Mouse (Mus musculus): ENCODE measurements at regions not wholly inside any gene's neighbourhood (a gene's known extent, or its start where the extent isn't known, plus 50 kb on each side); places are given as distances from the start of the nearest gene placed in this dataset.

DNA sequence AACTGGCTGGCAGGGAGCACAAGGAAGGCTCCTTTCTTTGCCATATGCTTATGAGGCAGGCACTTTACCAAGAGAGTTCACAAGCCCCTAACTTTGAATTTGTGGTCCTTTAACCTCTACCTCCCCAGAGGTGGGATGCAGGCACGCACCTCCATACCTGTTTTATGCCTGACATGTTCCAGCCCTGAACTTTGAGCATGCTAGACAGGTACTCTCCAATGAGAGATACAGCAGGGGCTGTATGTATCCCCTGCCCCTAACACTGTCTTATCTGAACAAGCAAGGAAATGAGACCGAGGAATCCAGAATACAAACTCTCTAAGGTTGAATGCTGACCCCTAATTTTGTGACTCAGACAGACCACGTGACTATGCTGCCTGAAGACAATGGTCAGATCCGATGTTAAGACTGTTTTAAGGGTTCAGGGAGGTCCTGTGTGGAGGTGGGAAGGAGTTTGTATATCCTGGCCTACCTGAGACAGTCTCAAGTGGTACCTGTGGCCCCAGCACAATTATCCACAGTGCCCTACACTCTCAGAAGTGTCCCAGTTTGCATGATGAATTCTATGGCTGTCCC, 91.2 kb downstream of the Inhbb start:
- H3K4me2 ChIP-seq = no peak overlapping the region
- H3K27ac ChIP-seq = no peak overlapping the region
- 0 out of 2 replicates have a peak, but pooled peaks cover 2% of the 10 kb centered on the region for H3K27me3 ChIP-seq
- H3K4me3 ChIP-seq = no peak overlapping the region
- ATAC-seq (ENCODE audit: low FRiP score) = no peak
- peaks cover 20% of the 10 kb centered on the region for H3K4me1 ChIP-seq (replicated peaks)
- no peaks in the 10 kb centered on the region for H3K9me3 ChIP-seq
- no peak overlapping the region for H3K9ac ChIP-seq
- 74% methylated on average over 4 of the region's 4 CpGs for WGBS
- no peaks in the 10 kb centered on the region for H3K36me3 ChIP-seq

DNA sequence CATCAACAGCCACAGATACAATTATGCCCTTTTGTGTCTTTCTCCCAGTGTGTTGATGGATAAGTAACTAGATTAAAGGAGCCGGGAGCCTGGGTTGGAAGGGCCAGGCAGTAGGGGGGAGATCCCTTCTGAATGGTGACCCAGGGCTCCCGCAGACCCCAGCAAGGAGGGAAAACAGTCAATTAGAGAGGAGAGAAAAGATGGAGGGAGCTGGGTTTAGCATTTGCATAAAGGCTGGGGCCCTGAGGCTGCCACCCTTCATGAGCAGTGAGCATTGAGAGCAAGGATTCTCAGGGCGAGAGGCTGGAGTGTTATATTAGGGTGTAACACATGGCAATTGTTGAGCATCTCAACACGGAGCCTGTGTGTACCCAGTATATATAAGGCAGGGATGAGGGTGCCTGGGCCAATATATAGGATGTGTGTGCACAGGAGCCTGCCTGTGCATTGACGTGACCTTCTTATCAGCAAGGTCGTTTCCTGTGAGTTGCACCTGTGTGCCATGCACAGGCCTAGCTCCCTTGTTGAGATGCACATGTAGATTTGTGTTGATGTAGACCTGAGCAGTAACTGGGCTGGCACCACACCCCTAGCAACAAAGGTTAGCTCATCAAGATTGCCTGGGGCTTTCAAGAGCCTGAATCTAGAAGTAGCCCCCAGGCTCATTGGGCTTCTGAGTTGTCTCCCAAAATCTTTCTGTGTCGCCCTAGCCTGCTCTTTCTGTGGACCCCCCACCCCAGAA, 92.2 kb downstream of the Inhbb start:
- Histone ChIP-seq H3K36me3 (no peaks in the 10 kb centered on the region), H3K9ac (no peak overlapping the region)
- peak; percentile 37; the same call in 1 of the 2 replicates for ATAC-seq (ENCODE audit: low FRiP score)

DNA sequence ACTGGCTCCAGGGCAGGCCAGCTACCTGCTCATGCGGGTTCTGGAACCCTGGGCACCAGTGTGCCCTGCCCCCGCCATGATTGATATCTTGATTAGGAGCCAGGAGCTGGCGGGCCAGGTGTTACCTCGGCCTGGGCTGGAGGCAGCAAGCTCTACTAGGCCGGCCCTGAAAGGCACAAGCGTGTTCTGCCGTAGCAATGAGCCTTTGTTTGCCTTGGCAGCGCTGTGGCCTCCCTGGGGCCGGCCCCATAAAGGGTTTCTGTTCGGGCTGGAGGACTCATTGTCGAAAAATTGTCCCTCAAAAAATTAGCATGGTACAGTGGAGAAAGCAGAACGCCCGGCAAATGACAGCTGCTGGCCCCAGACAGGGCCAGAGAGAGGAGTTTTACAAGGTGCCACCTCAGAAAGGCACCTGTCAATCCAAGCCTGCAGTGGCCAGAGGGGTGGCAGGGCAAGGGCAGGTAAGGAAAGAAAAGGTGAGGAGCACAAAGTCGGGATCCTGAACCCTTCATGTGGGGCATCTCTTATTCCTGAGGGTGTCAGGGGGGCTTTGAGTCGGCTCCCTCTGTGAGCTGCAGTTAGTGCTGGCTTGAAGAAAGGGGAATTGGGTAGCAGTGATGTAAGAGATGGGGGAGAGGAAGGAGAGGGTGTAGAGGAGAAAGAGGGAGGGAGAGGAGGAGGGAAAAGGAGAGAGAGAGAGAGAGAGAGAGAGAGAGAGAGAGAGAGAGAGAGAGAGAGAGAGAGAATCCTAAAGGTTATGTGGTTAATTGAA, 92.9 kb downstream of the Inhbb start:
- 4% methylated on average over 15 of the region's 15 CpGs for WGBS
- no peak overlapping the region for H3K4me3 ChIP-seq
- H3K4me2 ChIP-seq = no peak overlapping the region
- H3K27ac ChIP-seq = peak overlapping the region; percentile 80
- peaks cover 7% of the 10 kb centered on the region; the same call in 1 of the 2 replicates for H3K27me3 ChIP-seq
- H3K36me3 ChIP-seq = no peaks in the 10 kb centered on the region
- ATAC-seq (ENCODE audit: low FRiP score) = peak; percentile 86
- H3K4me1 ChIP-seq (replicated peaks) = peaks cover 20% of the 10 kb centered on the region
- 0 out of 2 replicates have a peak overlapping the region, but pooled peaks have one; percentile 49 for H3K9ac ChIP-seq
- no peaks in the 10 kb centered on the region for H3K9me3 ChIP-seq

More for the DNA sequence above, 92.2 kb downstream of the Inhbb start:
- 32% methylated on average over 7 of the region's 7 CpGs for WGBS
- Histone ChIP-seq H3K9me3 (no peaks in the 10 kb centered on the region), H3K27me3 (peaks cover 5% of the 10 kb centered on the region; the same call in 1 of the 2 replicates), H3K4me1 (replicated peaks) (peaks cover 20% of the 10 kb centered on the region), H3K4me2 (no peak overlapping the region), H3K4me3 (no peak overlapping the region), H3K27ac (peak overlapping the region; percentile 80; the same call in 1 of the 2 replicates)

DNA sequence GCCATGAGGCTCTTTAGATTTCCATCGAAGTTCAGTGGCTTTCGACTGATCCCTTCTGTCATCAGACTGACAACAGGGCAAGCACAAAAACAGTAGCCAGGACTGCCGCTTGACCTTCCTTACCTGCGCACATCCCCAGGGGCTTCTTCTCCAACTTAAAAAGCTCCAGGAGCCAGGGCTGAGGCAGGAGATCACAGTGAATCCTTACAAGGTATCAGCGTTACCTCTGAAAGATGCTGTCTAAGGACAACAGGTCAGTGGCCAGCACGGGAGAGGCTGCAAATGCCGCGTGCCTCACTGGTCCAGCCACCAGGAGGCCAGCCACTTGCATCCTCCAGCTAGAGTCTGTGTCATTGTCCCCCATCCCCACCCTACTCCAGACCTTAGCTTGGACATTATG, 97.5 kb downstream of the Inhbb start:
- Histone ChIP-seq H3K4me2 (no peak overlapping the region), H3K9me3 (no peaks in the 10 kb centered on the region), H3K9ac (no peak overlapping the region), H3K4me1 (replicated peaks) (peaks cover 12% of the 10 kb centered on the region), H3K4me3 (no peak overlapping the region), H3K27ac (no peak overlapping the region), H3K27me3 (peaks cover 7% of the 10 kb centered on the region; the same call in 1 of the 2 replicates), H3K36me3 (no peaks in the 10 kb centered on the region)
- ATAC-seq (ENCODE audit: low FRiP score) = no peak
- 79% methylated on average over 8 of the region's 8 CpGs for WGBS

DNA sequence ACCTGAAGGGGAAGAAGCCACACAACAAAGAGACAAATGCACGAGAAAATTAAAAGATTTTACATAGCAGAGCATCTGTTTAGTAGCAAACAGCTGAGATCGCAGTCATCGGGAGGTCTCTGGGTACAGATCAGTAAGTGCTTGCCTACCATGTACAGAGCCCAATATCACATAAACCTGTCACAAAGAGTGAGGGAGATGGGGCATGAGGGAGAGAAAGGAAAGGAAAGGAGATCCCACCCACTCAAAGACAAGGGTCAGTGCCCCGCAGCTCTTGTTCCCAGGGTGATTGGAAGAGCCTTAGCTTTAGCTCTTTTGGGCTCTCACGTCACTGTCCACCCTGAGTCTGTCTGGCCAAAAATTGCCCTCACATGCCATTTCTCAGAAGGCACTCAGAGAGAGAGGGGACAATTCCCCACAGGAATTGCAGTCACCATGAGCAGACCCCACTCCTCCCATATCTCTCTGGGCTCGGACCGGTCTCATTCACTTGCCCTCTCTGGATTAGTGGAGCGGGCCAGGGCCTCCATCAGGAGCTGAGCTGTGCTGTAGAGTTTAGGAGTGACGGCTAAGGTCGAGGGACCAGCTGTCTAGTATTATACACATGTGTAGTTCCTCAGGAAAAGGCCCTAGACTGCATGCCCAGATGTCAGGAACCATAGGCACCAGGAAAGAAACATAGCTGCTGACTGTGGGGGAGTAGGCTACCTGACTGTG, 99.6 kb downstream of the Inhbb start:
- Histone ChIP-seq H3K4me3 (no peak overlapping the region), H3K36me3 (no peaks in the 10 kb centered on the region), H3K4me2 (no peak overlapping the region), H3K27me3 (peaks cover 6% of the 10 kb centered on the region; the same call in 1 of the 2 replicates), H3K4me1 (replicated peaks) (no peaks in the 10 kb centered on the region), H3K9ac (no peak overlapping the region), H3K27ac (no peak overlapping the region), H3K9me3 (no peaks in the 10 kb centered on the region)
- no peak for ATAC-seq (ENCODE audit: low FRiP score)
- 83% methylated on average over 10 of the region's 10 CpGs for WGBS

- Histone ChIP-seq H3K27ac (no peak overlapping the region), H3K4me3 (no peak overlapping the region), H3K9me3 (no peaks in the 10 kb centered on the region), H3K4me2 (no peak overlapping the region), H3K36me3 (no peaks in the 10 kb centered on the region), H3K27me3 (peaks cover 4% of the 10 kb centered on the region; the same call in 1 of the 2 replicates), H3K4me1 (replicated peaks) (no peaks in the 10 kb centered on the region), H3K9ac (no peak overlapping the region)
- ATAC-seq (ENCODE audit: low FRiP score) = no peak
- WGBS = 90% methylated on average over 8 of the region's 8 CpGs
Observed at GRCm38 (mm10) chr1:119321799-119322198, 100.2 kb downstream of the Inhbb start.

- no peak overlapping the region for H3K27ac ChIP-seq
- no peaks in the 10 kb centered on the region for H3K36me3 ChIP-seq
- H3K9ac ChIP-seq = no peak overlapping the region
- no peaks in the 10 kb centered on the region for H3K9me3 ChIP-seq
- H3K27me3 ChIP-seq = no peaks in the 10 kb centered on the region
- no peak for ATAC-seq (ENCODE audit: low FRiP score)
- H3K4me1 ChIP-seq (replicated peaks) = no peaks in the 10 kb centered on the region
- no peak overlapping the region for H3K4me2 ChIP-seq
- no peak overlapping the region for H3K4me3 ChIP-seq
- WGBS = 90% methylated on average over 4 of the region's 4 CpGs
Observed at GRCm38 (mm10) chr1:119317006-119317405, 105.0 kb downstream of the Inhbb start.

DNA sequence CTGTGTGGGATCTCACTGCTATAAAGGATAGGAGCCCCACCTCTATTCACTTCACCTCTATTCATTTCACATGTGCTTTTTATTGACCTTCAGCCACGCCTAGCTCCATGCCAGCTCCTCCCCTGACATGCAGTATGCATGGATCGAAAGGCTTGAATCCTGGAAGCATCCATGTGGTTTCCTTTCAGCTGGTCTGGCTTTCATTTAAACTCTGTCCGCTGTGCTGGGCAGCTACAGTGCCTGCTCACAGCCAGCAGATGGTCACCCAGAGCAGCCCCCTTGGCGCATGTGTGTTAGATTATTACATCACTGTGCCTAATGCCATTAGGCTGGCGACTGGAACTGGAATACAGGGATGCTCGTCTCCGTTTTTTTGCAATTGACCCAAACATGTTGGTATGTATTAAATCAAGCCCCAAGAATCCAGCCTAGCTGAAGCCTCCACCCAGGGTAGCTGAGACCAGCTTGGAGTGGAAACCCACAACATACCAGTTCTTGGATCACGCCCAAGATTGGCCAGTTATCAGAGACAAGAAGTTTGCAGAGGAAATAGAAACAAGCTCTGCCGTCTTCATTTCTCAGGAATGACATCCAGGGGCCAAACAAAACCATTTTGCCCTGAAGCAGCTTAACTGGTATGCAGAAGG, 113.2 kb downstream of the Inhbb start:
- Histone ChIP-seq H3K4me3 (no peak overlapping the region), H3K27me3 (peaks cover 12% of the 10 kb centered on the region; the same call in 1 of the 2 replicates), H3K9ac (no peak overlapping the region), H3K36me3 (no peaks in the 10 kb centered on the region), H3K27ac (no peak overlapping the region), H3K4me1 (replicated peaks) (peaks cover 18% of the 10 kb centered on the region), H3K9me3 (no peaks in the 10 kb centered on the region), H3K4me2 (no peak overlapping the region)
- no peak for ATAC-seq (ENCODE audit: low FRiP score)
- 72% methylated on average over 9 of the region's 9 CpGs for WGBS

DNA sequence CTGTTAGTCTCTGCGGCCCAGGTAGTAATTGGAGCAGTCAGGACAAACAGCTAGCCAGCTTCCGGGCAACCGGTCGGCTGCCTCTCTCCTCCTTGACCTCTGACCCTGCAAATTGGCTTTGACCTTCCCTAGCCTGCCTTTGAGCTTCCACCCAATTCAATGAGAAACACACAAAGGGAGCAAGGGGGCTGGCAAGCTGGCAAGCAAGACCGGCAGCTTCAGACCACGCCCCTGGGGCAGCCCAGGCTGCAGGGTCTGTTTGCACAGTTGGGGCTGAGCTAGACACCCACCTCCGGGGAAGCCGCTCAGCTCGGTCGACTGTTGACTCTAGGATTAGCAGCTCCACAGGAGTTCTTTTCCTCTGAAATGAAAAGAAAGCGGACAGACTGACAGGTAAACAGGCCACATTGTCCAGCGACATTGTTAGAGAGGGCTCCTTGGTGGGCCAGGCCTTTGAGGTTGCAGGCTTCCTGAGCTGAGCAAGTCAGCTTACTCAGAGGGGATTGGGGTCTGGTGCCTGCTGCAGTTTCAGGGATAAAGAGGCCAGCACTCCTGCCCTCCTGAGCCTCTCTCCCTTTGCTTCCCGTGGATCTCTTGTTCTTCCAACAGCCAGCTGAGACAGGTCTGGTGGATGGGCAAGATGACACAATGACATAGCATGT, 116.6 kb downstream of the Inhbb start:
- H3K4me3 ChIP-seq = no peak overlapping the region
- H3K27ac ChIP-seq = 0 out of 2 replicates have a peak overlapping the region, but pooled peaks have one; percentile 1
- no peaks in the 10 kb centered on the region for H3K36me3 ChIP-seq
- no peaks in the 10 kb centered on the region for H3K9me3 ChIP-seq
- WGBS = 6% methylated on average over 13 of the region's 13 CpGs
- H3K27me3 ChIP-seq = peaks cover 24% of the 10 kb centered on the region
- no peak overlapping the region for H3K4me2 ChIP-seq
- H3K4me1 ChIP-seq (replicated peaks) = peaks cover 18% of the 10 kb centered on the region
- peak; percentile 60; the same call in 1 of the 2 replicates for ATAC-seq (ENCODE audit: low FRiP score)
- no peak overlapping the region for H3K9ac ChIP-seq

GRCm38 (mm10) chr1:119304470-119304980, 117.5 kb downstream of the Inhbb start:
- Histone ChIP-seq H3K36me3 (no peaks in the 10 kb centered on the region), H3K9ac (no peak overlapping the region), H3K27me3 (peaks cover 28% of the 10 kb centered on the region), H3K27ac (no peak overlapping the region), H3K9me3 (no peaks in the 10 kb centered on the region), H3K4me3 (no peak overlapping the region), H3K4me1 (replicated peaks) (peaks cover 18% of the 10 kb centered on the region), H3K4me2 (0 out of 2 replicates have a peak overlapping the region, but pooled peaks have one; percentile 10)
- 0 out of 2 replicates have a peak, but pooled peaks have one; percentile 26 for ATAC-seq (ENCODE audit: low FRiP score)
- WGBS = 26% methylated on average over 9 of the region's 9 CpGs

Data from hindbrain, embryonic 13.5 days (tissue).